Mouse (Mus musculus): Measurements from ENCODE around the gene Hes5. TPM values are rescaled to one million over a fixed set of nuclear protein-coding genes. Genes with fewer than 3 reads are reported as not detected.

Hes5 gene
- polyA plus RNA-seq, 1 experiment from 2014 or later = 20.1 TPM

DNA sequence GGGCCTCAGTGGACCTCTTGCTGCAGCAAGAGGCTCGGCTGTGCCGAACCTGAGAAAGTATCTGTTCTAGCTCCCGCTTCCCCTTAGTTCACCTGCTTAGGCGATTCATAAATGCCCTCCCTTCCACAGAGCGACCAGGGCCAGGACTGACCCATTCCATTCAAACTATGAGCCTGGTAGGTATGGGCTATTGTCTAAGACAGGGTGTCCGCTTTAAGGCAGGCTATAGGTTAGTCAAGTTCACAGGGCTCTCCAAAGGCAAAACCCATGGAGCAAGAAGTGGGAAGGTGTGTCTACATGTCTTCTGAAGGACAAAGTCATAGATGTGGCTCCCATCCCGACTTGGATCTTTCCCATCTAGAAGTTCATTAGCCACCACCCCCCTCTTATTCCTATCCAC lies 2.0 kb downstream of the Hes5 start:
- Histone ChIP-seq H3K4me1 (ENCODE audit: insufficient read depth, low read length) (peaks cover 50% of the 10 kb centered on the region), H3K27me3 (ENCODE audit: insufficient read depth, low read length) (peaks cover 55% of the 10 kb centered on the region), H3K36me3 (ENCODE audit: insufficient read depth, low read length) (no peaks in the 10 kb centered on the region), H3K4me3 (ENCODE audit: low read length) (peak overlapping the region; percentile 46), H3K9ac (replicated peaks; ENCODE audit: low read length) (no peak overlapping the region), H3K27ac (ENCODE audit: low read length) (no peak overlapping the region), H3K4me2 (replicated peaks; ENCODE audit: low read depth, low read length) (peak overlapping the region; percentile 84), H3K9me3 (ENCODE audit: low read length) (no peaks in the 10 kb centered on the region)
- ATAC-seq (ENCODE audit: low FRiP score, low TSS enrichment) = no peak
- WGBS = 82% methylated on average over 7 of the region's 7 CpGs

DNA sequence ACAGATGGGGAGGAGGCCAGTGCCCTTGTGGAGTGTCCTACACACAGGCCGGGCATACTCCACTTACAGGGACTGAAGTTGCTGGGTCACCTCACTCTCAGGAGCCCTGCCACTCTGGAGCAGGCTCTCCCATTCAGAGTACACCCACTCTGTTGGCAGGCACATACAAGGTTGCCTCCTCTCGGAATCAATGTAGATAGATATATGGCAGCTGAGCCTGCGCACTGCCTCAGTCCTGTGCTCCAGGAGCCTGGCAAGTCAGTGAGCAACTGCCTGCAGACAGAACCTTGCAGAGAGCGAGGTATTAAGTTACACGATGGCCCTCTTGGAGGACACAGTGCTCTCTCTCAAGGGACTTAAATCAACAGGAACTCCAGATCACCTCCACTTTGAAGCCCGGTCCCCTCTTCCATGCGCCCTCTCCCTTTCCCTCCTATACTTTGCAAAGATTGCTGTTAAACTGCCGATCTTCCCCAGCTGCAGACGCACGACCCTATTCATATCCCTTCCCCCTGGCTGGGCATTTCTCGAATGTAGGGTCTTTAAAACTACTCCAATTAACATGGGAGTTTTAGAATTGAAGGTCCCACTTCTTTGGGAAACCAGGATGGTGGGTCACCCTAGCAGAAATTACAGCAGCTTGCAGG lies 2.6 kb downstream of the Hes5 start:
- Histone ChIP-seq H3K27me3 (ENCODE audit: insufficient read depth, low read length) (peaks cover 49% of the 10 kb centered on the region), H3K4me3 (ENCODE audit: low read length) (peak overlapping the region; percentile 87), H3K9ac (replicated peaks; ENCODE audit: low read length) (peak overlapping the region; percentile 85; the same call in 1 of the 2 replicates), H3K4me2 (replicated peaks; ENCODE audit: low read depth, low read length) (peak overlapping the region; percentile 84), H3K27ac (ENCODE audit: low read length) (no peak overlapping the region), H3K9me3 (ENCODE audit: low read length) (no peaks in the 10 kb centered on the region), H3K36me3 (ENCODE audit: insufficient read depth, low read length) (no peaks in the 10 kb centered on the region), H3K4me1 (ENCODE audit: insufficient read depth, low read length) (peaks cover 45% of the 10 kb centered on the region)
- 18% methylated on average over 11 of the region's 11 CpGs for WGBS
- ATAC-seq (ENCODE audit: low FRiP score, low TSS enrichment) = peak; percentile 6; the same call in 1 of the 2 replicates

DNA sequence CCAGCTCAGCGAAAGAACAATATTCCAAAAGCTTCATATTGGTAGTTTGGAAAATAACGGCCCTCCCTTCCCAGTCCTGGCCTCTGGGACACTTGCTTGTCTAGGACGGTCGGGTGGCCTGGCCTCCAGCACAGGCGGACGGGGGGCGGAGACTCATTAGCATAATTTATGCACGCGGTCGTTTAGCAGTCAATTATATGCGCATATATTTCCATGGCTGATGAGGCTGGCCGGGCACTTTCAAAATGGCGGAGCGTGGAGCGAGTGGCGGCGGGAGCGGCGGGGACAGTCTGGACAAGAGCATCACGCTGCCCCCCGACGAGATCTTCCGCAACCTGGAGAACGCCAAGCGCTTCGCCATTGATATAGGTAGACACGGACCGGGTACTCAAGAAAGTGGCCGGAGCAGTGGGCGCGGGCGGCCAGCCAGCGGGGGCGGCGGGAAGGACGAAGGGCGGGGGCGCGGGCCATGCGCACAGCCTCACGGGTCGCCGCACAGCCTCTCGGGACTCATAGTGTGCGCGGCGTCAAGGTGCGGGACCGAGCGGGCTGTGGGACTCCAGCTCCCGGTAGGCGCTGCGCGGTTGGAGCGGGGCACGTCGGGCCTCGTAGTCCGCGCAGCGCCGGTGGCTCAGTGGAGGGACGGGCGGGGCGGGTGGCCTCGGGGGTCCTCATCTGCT lies 3.3 kb downstream of the Hes5 start, which contains the start of gene Pank4:
TSS of gene Pank4 (plus strand) at position 223 of the 680 bp plus-strand sequence.
- Histone ChIP-seq H3K36me3 (ENCODE audit: insufficient read depth, low read length) (peaks cover 2% of the 10 kb centered on the region; the same call in 1 of the 2 replicates), H3K9ac (replicated peaks; ENCODE audit: low read length) (peak within 1 kb of the TSS; percentile 85), H3K4me3 (ENCODE audit: low read length) (peak within 1 kb of the TSS; percentile 87), H3K4me1 (ENCODE audit: insufficient read depth, low read length) (peaks cover 42% of the 10 kb centered on the region), H3K27ac (ENCODE audit: low read length) (peak within 1 kb of the TSS; percentile 90), H3K4me2 (replicated peaks; ENCODE audit: low read depth, low read length) (peak within 1 kb of the TSS; percentile 84), H3K9me3 (ENCODE audit: low read length) (no peaks in the 10 kb centered on the region), H3K27me3 (ENCODE audit: insufficient read depth, low read length) (peaks cover 42% of the 10 kb centered on the region)
- WGBS = under 1% methylated on average over 60 of the region's 66 CpGs
- ATAC-seq (ENCODE audit: low FRiP score, low TSS enrichment) = peak; percentile 96

DNA sequence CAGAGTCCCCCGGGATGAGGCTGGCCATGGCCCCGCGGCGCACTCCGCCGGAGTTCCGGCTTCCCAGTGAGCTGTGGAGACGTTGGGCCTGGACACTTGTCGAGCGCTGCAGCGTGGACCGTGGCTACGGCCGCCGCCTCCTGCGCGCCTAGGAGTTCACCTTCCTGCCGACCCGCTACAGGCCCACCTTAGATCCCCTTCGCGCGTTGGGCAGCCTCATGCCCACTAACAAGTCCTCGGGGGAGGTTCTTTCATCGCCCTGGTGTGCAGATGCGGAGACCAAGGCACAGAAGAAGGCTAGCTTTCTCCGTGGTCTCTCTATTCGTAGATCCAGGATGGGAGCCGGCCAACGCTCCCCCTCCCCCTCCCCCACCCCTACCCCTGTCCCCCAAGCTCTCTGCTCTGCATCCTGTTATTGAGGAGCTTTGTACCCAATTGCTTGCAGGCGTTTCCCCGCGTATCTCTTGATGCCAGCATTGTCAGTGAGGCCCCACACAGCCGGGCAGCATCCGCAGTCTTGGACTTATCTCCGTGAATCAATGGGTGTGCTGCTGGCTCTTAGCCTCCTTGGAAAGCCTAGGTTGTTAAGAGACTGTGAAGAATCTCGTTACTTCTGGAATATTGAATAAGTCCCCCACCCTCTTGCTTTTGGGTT lies 4.0 kb downstream of the Hes5 start:
- peaks cover 9% of the 10 kb centered on the region for H3K36me3 ChIP-seq (ENCODE audit: insufficient read depth, low read length)
- no peaks in the 10 kb centered on the region for H3K9me3 ChIP-seq (ENCODE audit: low read length)
- no peak for ATAC-seq (ENCODE audit: low FRiP score, low TSS enrichment)
- peak overlapping the region; percentile 84 for H3K4me2 ChIP-seq (replicated peaks; ENCODE audit: low read depth, low read length)
- H3K4me1 ChIP-seq (ENCODE audit: insufficient read depth, low read length) = peaks cover 42% of the 10 kb centered on the region
- H3K9ac ChIP-seq (replicated peaks; ENCODE audit: low read length) = peak overlapping the region; percentile 85
- H3K27me3 ChIP-seq (ENCODE audit: insufficient read depth, low read length) = peaks cover 35% of the 10 kb centered on the region
- H3K4me3 ChIP-seq (ENCODE audit: low read length) = peak overlapping the region; percentile 87
- WGBS = under 1% methylated on average over 36 of the region's 36 CpGs
- peak overlapping the region; percentile 90 for H3K27ac ChIP-seq (ENCODE audit: low read length)

DNA sequence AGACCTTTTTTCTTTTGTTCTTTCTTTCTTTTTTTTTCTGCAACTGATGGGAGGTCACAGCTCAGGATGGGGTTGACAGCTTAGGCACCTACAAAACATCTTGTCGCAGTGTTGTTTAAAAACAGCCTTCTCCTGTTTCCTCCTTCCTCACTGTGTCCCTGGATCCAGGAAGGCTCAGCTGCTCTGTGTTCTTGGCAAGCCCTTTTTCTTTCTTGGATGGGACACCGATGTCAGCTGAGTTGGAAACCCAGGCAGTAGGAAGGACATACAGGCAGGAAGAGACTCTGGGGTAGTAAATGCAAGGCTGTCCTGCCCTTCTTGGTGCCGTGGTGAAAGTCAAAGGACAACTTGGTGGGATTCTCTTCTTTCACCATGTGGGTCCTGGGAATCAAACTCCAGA lies 5.1 kb downstream of the Hes5 start:
- peaks cover 20% of the 10 kb centered on the region for H3K36me3 ChIP-seq (ENCODE audit: insufficient read depth, low read length)
- peak overlapping the region; percentile 85; the same call in 1 of the 2 replicates for H3K9ac ChIP-seq (replicated peaks; ENCODE audit: low read length)
- H3K4me2 ChIP-seq (replicated peaks; ENCODE audit: low read depth, low read length) = peak overlapping the region; percentile 84; the same call in 1 of the 2 replicates
- peaks cover 23% of the 10 kb centered on the region for H3K27me3 ChIP-seq (ENCODE audit: insufficient read depth, low read length)
- H3K4me3 ChIP-seq (ENCODE audit: low read length) = no peak overlapping the region
- H3K27ac ChIP-seq (ENCODE audit: low read length) = no peak overlapping the region
- WGBS = 66% methylated on average over 3 of the region's 3 CpGs
- H3K4me1 ChIP-seq (ENCODE audit: insufficient read depth, low read length) = peaks cover 34% of the 10 kb centered on the region
- ATAC-seq (ENCODE audit: low FRiP score, low TSS enrichment) = no peak
- H3K9me3 ChIP-seq (ENCODE audit: low read length) = no peaks in the 10 kb centered on the region

DNA sequence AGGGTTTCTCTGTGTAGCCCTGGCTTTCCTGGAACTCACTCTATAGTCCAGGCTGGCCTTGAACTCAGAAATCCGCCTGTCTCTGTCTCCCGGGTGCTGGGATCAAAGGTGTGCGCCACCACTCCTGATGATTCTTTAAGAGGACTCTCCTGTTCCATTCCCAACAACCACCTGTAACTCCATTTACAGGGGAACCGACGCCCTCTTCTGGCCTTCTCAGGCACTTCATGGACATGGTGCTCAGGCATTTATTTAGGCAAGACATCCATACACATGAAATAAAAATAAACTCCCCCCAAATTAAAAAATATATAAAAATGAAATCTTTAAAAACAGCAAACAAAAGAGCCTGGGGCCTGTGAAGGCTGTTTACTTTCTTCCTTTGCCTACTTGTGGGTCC lies 6.5 kb downstream of the Hes5 start:
- Histone ChIP-seq H3K36me3 (ENCODE audit: insufficient read depth, low read length) (peaks cover 33% of the 10 kb centered on the region), H3K4me2 (replicated peaks; ENCODE audit: low read depth, low read length) (no peak overlapping the region), H3K9me3 (ENCODE audit: low read length) (no peaks in the 10 kb centered on the region), H3K9ac (replicated peaks; ENCODE audit: low read length) (no peak overlapping the region), H3K27me3 (ENCODE audit: insufficient read depth, low read length) (peaks cover 10% of the 10 kb centered on the region), H3K4me3 (ENCODE audit: low read length) (no peak overlapping the region), H3K27ac (ENCODE audit: low read length) (no peak overlapping the region), H3K4me1 (ENCODE audit: insufficient read depth, low read length) (peaks cover 23% of the 10 kb centered on the region)
- ATAC-seq (ENCODE audit: low FRiP score, low TSS enrichment) = no peak
- WGBS = 72% methylated on average over 5 of the region's 5 CpGs

DNA sequence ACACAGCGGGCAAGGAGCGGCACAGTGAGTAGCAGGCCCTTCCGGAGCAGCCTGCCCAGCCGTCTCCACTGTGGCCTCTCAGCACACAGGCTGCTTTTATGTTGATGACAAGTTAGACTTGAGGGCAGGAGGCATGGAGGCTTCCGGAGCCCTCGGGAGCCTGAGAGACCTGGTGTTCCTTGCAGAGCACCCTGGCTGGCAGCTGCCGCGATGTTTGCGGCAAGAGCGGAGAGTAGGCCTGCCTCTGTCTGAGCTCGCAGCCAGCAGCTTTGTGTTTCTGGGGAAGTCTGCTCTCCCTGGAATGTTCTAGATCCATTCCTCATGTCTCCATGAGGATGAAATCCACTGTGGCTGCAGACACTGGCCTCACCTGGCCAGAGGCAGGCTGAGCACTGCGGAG lies 11.8 kb downstream of the Hes5 start:
- H3K4me3 ChIP-seq (ENCODE audit: low read length) = no peak overlapping the region
- WGBS = 95% methylated on average over 12 of the region's 12 CpGs
- H3K4me1 ChIP-seq (ENCODE audit: insufficient read depth, low read length) = no peaks in the 10 kb centered on the region
- peaks cover 85% of the 10 kb centered on the region for H3K36me3 ChIP-seq (ENCODE audit: insufficient read depth, low read length)
- no peak overlapping the region for H3K27ac ChIP-seq (ENCODE audit: low read length)
- H3K9me3 ChIP-seq (ENCODE audit: low read length) = no peaks in the 10 kb centered on the region
- no peak overlapping the region for H3K4me2 ChIP-seq (replicated peaks; ENCODE audit: low read depth, low read length)
- no peak for ATAC-seq (ENCODE audit: low FRiP score, low TSS enrichment)
- no peak overlapping the region for H3K9ac ChIP-seq (replicated peaks; ENCODE audit: low read length)
- H3K27me3 ChIP-seq (ENCODE audit: insufficient read depth, low read length) = no peaks in the 10 kb centered on the region

DNA sequence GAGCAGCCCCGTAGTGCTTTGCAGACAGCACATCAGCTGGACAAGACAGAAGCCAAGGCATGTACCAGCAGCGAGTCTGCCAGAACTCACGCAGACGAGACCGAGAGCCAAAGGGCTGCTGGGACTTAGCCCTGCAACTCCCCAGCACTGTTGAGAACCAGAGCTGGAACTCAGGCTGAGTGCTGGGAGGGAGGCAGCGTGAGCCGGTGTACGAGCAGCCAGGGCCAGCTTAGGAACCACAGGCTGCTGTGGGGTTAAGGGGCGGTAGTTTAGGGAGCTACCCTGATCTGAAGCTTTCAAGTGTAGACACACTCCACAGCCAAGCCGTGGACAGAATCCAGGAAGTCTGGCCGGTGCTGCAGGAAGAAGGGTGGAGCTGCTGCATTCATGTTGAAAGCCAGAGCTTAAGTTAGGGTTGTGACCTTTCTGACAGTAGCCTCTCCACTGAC lies 13.5 kb downstream of the Hes5 start:
- H3K27ac ChIP-seq (ENCODE audit: low read length) = no peak overlapping the region
- no peaks in the 10 kb centered on the region for H3K27me3 ChIP-seq (ENCODE audit: insufficient read depth, low read length)
- H3K9me3 ChIP-seq (ENCODE audit: low read length) = no peaks in the 10 kb centered on the region
- 87% methylated on average over 11 of the region's 11 CpGs for WGBS
- H3K36me3 ChIP-seq (ENCODE audit: insufficient read depth, low read length) = peaks cover 97% of the 10 kb centered on the region
- H3K9ac ChIP-seq (replicated peaks; ENCODE audit: low read length) = no peak overlapping the region; the same call in 1 of the 2 replicates
- no peak overlapping the region for H3K4me3 ChIP-seq (ENCODE audit: low read length)
- H3K4me2 ChIP-seq (replicated peaks; ENCODE audit: low read depth, low read length) = no peak overlapping the region
- H3K4me1 ChIP-seq (ENCODE audit: insufficient read depth, low read length) = no peaks in the 10 kb centered on the region
- ATAC-seq (ENCODE audit: low FRiP score, low TSS enrichment) = no peak

DNA sequence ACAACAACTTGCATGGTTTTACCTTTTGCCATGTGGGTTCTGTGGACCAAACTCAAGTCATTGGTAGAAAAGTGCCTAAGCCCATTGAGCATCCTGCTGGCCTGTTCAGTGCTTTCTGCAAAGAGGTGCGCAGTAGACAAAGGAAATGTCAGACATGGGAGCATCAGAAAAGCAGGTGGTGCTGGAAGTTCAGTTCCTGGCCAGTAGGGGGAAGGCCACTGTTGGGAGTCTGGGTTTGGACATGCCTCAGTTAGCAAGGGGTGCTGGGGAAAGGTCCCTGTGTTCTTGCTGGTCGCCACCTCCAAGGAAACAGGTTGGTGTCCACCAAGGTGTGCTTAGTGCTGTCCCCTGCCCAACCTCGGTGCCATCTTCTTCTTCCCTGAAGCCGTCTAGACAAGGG lies 19.4 kb downstream of the Hes5 start:
- 95% methylated on average over 4 of the region's 4 CpGs for WGBS
- H3K27ac ChIP-seq (ENCODE audit: low read length) = no peak overlapping the region
- H3K4me1 ChIP-seq (ENCODE audit: insufficient read depth, low read length) = 0 out of 2 replicates have a peak, but pooled peaks cover 6% of the 10 kb centered on the region
- H3K4me3 ChIP-seq (ENCODE audit: low read length) = no peak overlapping the region
- H3K4me2 ChIP-seq (replicated peaks; ENCODE audit: low read depth, low read length) = no peak overlapping the region
- ATAC-seq (ENCODE audit: low FRiP score, low TSS enrichment) = no peak
- H3K9me3 ChIP-seq (ENCODE audit: low read length) = no peaks in the 10 kb centered on the region
- H3K27me3 ChIP-seq (ENCODE audit: insufficient read depth, low read length) = no peaks in the 10 kb centered on the region
- H3K36me3 ChIP-seq (ENCODE audit: insufficient read depth, low read length) = peaks cover 60% of the 10 kb centered on the region
- no peak overlapping the region for H3K9ac ChIP-seq (replicated peaks; ENCODE audit: low read length)
